ENCODE assay signal across 9 mouse cellular contexts in genomic region chr6:127454344-127454707, GRCm38 (mm10). TPM values are rescaled to one million over a fixed set of nuclear protein-coding genes. Genes with fewer than 3 reads are reported as not detected.
DNase-seq lines count a peak whose midpoint lies in the region; ATAC-seq and TF ChIP-seq lines count a peak whose summit lies in the region.
"Had no signal": no experiment of that assay in that cellular context is flagged by ENCODE, and none has a peak within 500 bp of the region (broad histone marks: within the 10 kb centered on the region; RNA-seq: fewer than 3 reads in every experiment).

No protein-coding gene starts in this region.

- H3K9ac ChIP-seq in embryonic facial prominence, embryonic 12.5 days = peak overlapping the region; percentile 65
- H3K9ac ChIP-seq in hindbrain, postnatal 0 days (replicated peaks; ENCODE audit: low read length) = peak overlapping the region; percentile 82
- H3K9ac ChIP-seq in midbrain, embryonic 16.5 days (ENCODE audit: low read depth, low read length) = peak overlapping the region; percentile 77

- ATAC-seq in embryonic facial prominence, embryonic 12.5 days (ENCODE audit: insufficient number of reproducible peaks, insufficient read depth, low FRiP score, low TSS enrichment) = no peak
- no peak for ATAC-seq in hindbrain, postnatal 0 days
- no peak for ATAC-seq in midbrain, embryonic 16.5 days

- H3K27me3 ChIP-seq in embryonic facial prominence, embryonic 12.5 days = 0 out of 2 replicates have a peak, but pooled peaks cover 2% of the 10 kb centered on the region
- H3K27me3 ChIP-seq in hindbrain, postnatal 0 days (ENCODE audit: insufficient read depth, low read length) = no peaks in the 10 kb centered on the region
- H3K27me3 ChIP-seq in midbrain, embryonic 16.5 days (ENCODE audit: control insufficient read depth, insufficient read depth, low read depth, low read length) = no peaks in the 10 kb centered on the region

- TF ChIP-seq CTCF in left cerebral cortex, adult 2 months (IDR thresholded peaks at IDR 0.05) = no peak
- no peak for TF ChIP-seq CTCF in hindbrain, postnatal 0 days (IDR thresholded peaks at IDR 0.05; ENCODE audit: low read depth)

- H3K4me1 ChIP-seq in embryonic facial prominence, embryonic 12.5 days = peaks cover 8% of the 10 kb centered on the region; the same call in 1 of the 2 replicates
- peaks cover 4% of the 10 kb centered on the region; the same call in 1 of the 2 replicates for H3K4me1 ChIP-seq in hindbrain, postnatal 0 days (ENCODE audit: insufficient read depth, low read length)
- H3K4me1 ChIP-seq in midbrain, embryonic 16.5 days (ENCODE audit: control insufficient read depth, insufficient read depth, low read length) = peaks cover 20% of the 10 kb centered on the region

- H3K36me3 ChIP-seq in embryonic facial prominence, embryonic 12.5 days = no peaks in the 10 kb centered on the region
- H3K36me3 ChIP-seq in hindbrain, postnatal 0 days (ENCODE audit: insufficient read depth, low read length) = no peaks in the 10 kb centered on the region
- H3K36me3 ChIP-seq in midbrain, embryonic 16.5 days (ENCODE audit: control insufficient read depth, insufficient read depth, low read length) = no peaks in the 10 kb centered on the region

- H3K4me3 ChIP-seq in left cerebral cortex, adult 2 months = peak overlapping the region; percentile 96
- H3K4me3 ChIP-seq in embryonic facial prominence, embryonic 12.5 days = peak overlapping the region; percentile 60
- H3K4me3 ChIP-seq in hindbrain, postnatal 0 days (ENCODE audit: low read length) = peak overlapping the region; percentile 74
- peak overlapping the region; percentile 64 for H3K4me3 ChIP-seq in midbrain, embryonic 16.5 days (ENCODE audit: low read depth, low read length)

- H3K27ac ChIP-seq in left cerebral cortex, adult 2 months = no peak overlapping the region; the same call in 1 of the 2 replicates
- H3K27ac ChIP-seq in embryonic facial prominence, embryonic 12.5 days = peak overlapping the region; percentile 91; the same call in 1 of the 2 replicates
- peak overlapping the region; percentile 92 for H3K27ac ChIP-seq in hindbrain, postnatal 0 days
- peak overlapping the region; percentile 92; the same call in 1 of the 2 replicates for H3K27ac ChIP-seq in midbrain, embryonic 16.5 days (ENCODE audit: low read length)

- no peaks in the 10 kb centered on the region for H3K9me3 ChIP-seq in embryonic facial prominence, embryonic 12.5 days
- H3K9me3 ChIP-seq in hindbrain, postnatal 0 days (ENCODE audit: low read length) = no peaks in the 10 kb centered on the region
- no peaks in the 10 kb centered on the region for H3K9me3 ChIP-seq in midbrain, embryonic 16.5 days (replicated peaks; ENCODE audit: control insufficient read depth, low read length, poor library complexity, severe bottlenecking)

- 41% methylated on average over 10 of the region's 10 CpGs for WGBS in embryonic facial prominence, embryonic 12.5 days
- 39% methylated on average over 10 of the region's 10 CpGs for WGBS in hindbrain, postnatal 0 days
- WGBS in midbrain, embryonic 16.5 days = 35% methylated on average over 10 of the region's 10 CpGs

- intact Hi-C loops in left cerebral cortex, adult 2 months (cut with DNase I) = no loop called here

- H3K4me2 ChIP-seq in embryonic facial prominence, embryonic 12.5 days (replicated peaks) = peak overlapping the region; percentile 51
- peak overlapping the region; percentile 72 for H3K4me2 ChIP-seq in hindbrain, postnatal 0 days (ENCODE audit: low read depth, low read length)
- H3K4me2 ChIP-seq in midbrain, embryonic 16.5 days (ENCODE audit: low read length) = peak overlapping the region; percentile 49

- no peak for DNase-seq in left cerebral cortex, adult 2 months (ENCODE audit: extremely low spot score in 1 of 2, low spot score in 2 of 2)
- no peak for DNase-seq in left cerebral cortex, adult 9 months (ENCODE audit: low spot score in 2 of 2)
- no peak for DNase-seq in hindbrain, postnatal 0 days (ENCODE audit: low spot score)
- no peak for DNase-seq in left cerebral cortex, adult 11 months (ENCODE audit: low spot score)
- DNase-seq in B cell, adult 2 months = no peak
- no peak for DNase-seq in urinary bladder, adult 2 months (ENCODE audit: low spot score)
- DNase-seq: retina, postnatal 1 day had no signal

RNA-seq across cellular contexts. Expression of gene Parp11, which starts 7.7 kb away (rescaled TPM):
- 10 to 100 TPM; 32.8 to 34.7 TPM for total RNA-seq in left cerebral cortex, adult 2 months (2021)
- 38.2 and 39.9 TPM in 2 replicates for polyA plus RNA-seq in embryonic facial prominence, embryonic 12.5 days (2016; fragmentation: Nextera tagmentation; extraction: Ambion mirVana)
- total RNA-seq in hindbrain, postnatal 0 days (2014; rRNA removed) = 38.9 and 39.6 TPM in 2 replicates
- polyA plus RNA-seq in hindbrain, postnatal 0 days (2015; fragmentation: Nextera tagmentation; extraction: Ambion mirVana) = 43.0 and 43.9 TPM in 2 replicates
- polyA plus RNA-seq in midbrain, embryonic 16.5 days (2015; fragmentation: Nextera tagmentation; extraction: Ambion mirVana) = 90.5 and 100 TPM in 2 replicates
- 15.3 and 19.4 TPM in 2 replicates for polyA plus RNA-seq in urinary bladder, adult 2 months (2012; rRNA removed)
